In the genomic region with DNA sequence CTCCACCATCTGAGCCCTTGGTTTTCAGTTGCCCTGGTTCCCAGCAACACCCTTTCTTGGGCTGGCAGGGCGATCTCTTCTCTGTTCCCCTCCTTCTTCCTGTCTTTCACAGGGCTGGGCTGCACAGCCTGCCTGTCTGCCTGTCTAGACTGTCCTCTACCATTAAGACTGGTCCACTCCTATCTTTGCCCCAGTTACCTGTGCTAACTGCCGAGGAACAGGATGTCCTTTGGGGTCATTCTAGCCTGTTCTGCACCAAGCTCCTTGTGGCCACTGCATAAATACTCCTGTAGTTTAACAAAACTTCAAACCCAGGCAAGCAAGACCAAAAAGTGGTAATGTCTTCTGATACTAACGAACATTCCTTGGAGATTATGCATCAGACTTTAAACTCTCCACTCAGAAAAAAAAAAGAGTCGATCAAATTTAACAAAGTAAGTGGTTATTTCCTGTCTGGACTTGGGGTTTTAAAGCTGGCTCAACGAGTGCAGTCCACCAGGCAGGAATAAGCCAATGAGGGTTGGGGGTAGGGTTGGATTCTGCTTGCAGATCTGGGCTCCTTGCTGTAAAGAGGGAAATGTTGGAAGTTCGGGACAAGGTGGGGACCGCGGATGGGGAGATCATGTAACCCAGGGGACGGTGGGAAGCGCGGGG, we compare ENCODE assay signal across 8 mouse cellular contexts. TPM values are rescaled to one million over a fixed set of nuclear protein-coding genes. Genes with fewer than 3 reads are reported as not detected.
DNase-seq lines count a peak whose midpoint lies in the region; ATAC-seq and TF ChIP-seq lines count a peak whose summit lies in the region.

A gene (plus strand): TSS at position 210 of the 654 bp plus-strand sequence.

- TF ChIP-seq CTCF in liver, adult 2 months (IDR thresholded peaks at IDR 0.05; ENCODE audit: low read depth, low read length): no peak

- H3K27me3 ChIP-seq in liver, adult 2 months (ENCODE audit: control insufficient read depth, insufficient read depth, low read length): no peaks in the 10 kb centered on the region
- H3K27me3 ChIP-seq in embryonic facial prominence, embryonic 14.5 days (replicated peaks; ENCODE audit: control insufficient read depth, insufficient read depth, low read length): peaks cover 12% of the 10 kb centered on the region
- H3K27me3 ChIP-seq in hindbrain, embryonic 15.5 days: peaks cover 32% of the 10 kb centered on the region

- peaks cover 30% of the 10 kb centered on the region for H3K4me1 ChIP-seq in liver, adult 2 months (ENCODE audit: control insufficient read depth, insufficient read depth, low read length)
- peaks cover 28% of the 10 kb centered on the region for H3K4me1 ChIP-seq in embryonic facial prominence, embryonic 14.5 days (ENCODE audit: control insufficient read depth, insufficient read depth, low read length)
- H3K4me1 ChIP-seq in hindbrain, embryonic 15.5 days (replicated peaks): peaks cover 18% of the 10 kb centered on the region

- H3K79me2 ChIP-seq in liver, adult 2 months (ENCODE audit: control insufficient read depth, insufficient read depth, low read length): peaks cover 26% of the 10 kb centered on the region

- intact Hi-C loops in gastrocnemius, postnatal 36 days (cut with DNase I): loop anchor here (2.0 kb wide), 1 partner anchor 54 kb away; no protein-coding TSS in a partner anchor

- WGBS in liver, adult 2 months: 12% methylated on average over 11 of the region's 11 CpGs
- WGBS in embryonic facial prominence, embryonic 14.5 days: 9% methylated on average over 11 of the region's 11 CpGs
- WGBS in hindbrain, embryonic 15.5 days: 18% methylated on average over 11 of the region's 11 CpGs

- peak within 1 kb of the TSS; percentile 97 for H3K9ac ChIP-seq in liver, adult 2 months (ENCODE audit: low read depth, low read length)
- H3K9ac ChIP-seq in embryonic facial prominence, embryonic 14.5 days (ENCODE audit: low read depth, low read length): peak within 1 kb of the TSS; percentile 74
- H3K9ac ChIP-seq in hindbrain, embryonic 15.5 days: peak within 1 kb of the TSS; percentile 31; the same call in 1 of the 2 replicates

- peak within 1 kb of the TSS; percentile 99 for H3K27ac ChIP-seq in liver, adult 2 months (replicated peaks; ENCODE audit: insufficient read depth, low read depth, low read length)
- peak within 1 kb of the TSS; percentile 78 for H3K27ac ChIP-seq in embryonic facial prominence, embryonic 14.5 days (replicated peaks; ENCODE audit: low read depth, low read length)
- H3K27ac ChIP-seq in hindbrain, embryonic 15.5 days (replicated peaks): no peak within 1 kb of the TSS

- peak; percentile 45 for ATAC-seq in embryonic facial prominence, embryonic 14.5 days (ENCODE audit: low read depth)
- no peak for ATAC-seq in hindbrain, embryonic 15.5 days (ENCODE audit: low FRiP score, low read depth)

- no peak for TF ChIP-seq POLR2A in liver, adult 2 months (IDR thresholded peaks at IDR 0.05; ENCODE audit: extremely low read depth, insufficient read depth, low read length)

- H3K4me2 ChIP-seq in embryonic facial prominence, embryonic 14.5 days (ENCODE audit: low read depth, low read length): peak within 1 kb of the TSS; percentile 79
- H3K4me2 ChIP-seq in hindbrain, embryonic 15.5 days: peak within 1 kb of the TSS; percentile 99

- peak; percentile 47 for DNase-seq in liver, adult 2 months (ENCODE audit: extremely low read depth, low read depth, low spot score)
- no peak for DNase-seq in liver
- DNase-seq in embryonic facial prominence, embryonic 14.5 days (ENCODE audit: low spot score): no peak
- peak; percentile 12 for DNase-seq in mesoderm, embryonic 11.5 days (ENCODE audit: low read depth, low spot score)
- no peak for DNase-seq in adrenal gland, postnatal 10 days
- DNase-seq in ovary, postnatal 36 days (ENCODE audit: low spot score): no peak
- DNase-seq in gastrocnemius, postnatal 36 days: no peak

- H3K36me3 ChIP-seq in liver, adult 2 months (ENCODE audit: control insufficient read depth, insufficient read depth, low read length): no peaks in the 10 kb centered on the region; the same call in 1 of the 2 replicates
- H3K36me3 ChIP-seq in embryonic facial prominence, embryonic 14.5 days (ENCODE audit: control insufficient read depth, insufficient read depth, low read length): no peaks in the 10 kb centered on the region
- H3K36me3 ChIP-seq in hindbrain, embryonic 15.5 days: no peaks in the 10 kb centered on the region

- no peaks in the 10 kb centered on the region for H3K9me3 ChIP-seq in embryonic facial prominence, embryonic 14.5 days (ENCODE audit: control insufficient read depth, low read length)
- H3K9me3 ChIP-seq in hindbrain, embryonic 15.5 days: no peaks in the 10 kb centered on the region

- H3K4me3 ChIP-seq in liver, adult 2 months (ENCODE audit: insufficient read depth, low read depth, low read length): peak within 1 kb of the TSS; percentile 96
- H3K4me3 ChIP-seq in embryonic facial prominence, embryonic 14.5 days (ENCODE audit: low read depth, low read length): peak within 1 kb of the TSS; percentile 70
- peak within 1 kb of the TSS; percentile 49 for H3K4me3 ChIP-seq in hindbrain, embryonic 15.5 days

RNA-seq across cellular contexts. Expression of the gene that starts here (rescaled TPM):
- total RNA-seq in liver, adult 2 months (2014; rRNA removed): 97.7 and 104 TPM in 2 replicates
- 75.4 and 87.4 TPM in 2 replicates for polyA plus RNA-seq in liver, adult 2 months (2012; rRNA removed)
- polyA plus RNA-seq in embryonic facial prominence, embryonic 14.5 days (2014; fragmentation: Nextera tagmentation; extraction: Ambion mirVana): 10.6 and 11.0 TPM in 2 replicates
- 0.49 and 0.60 TPM in 2 replicates for polyA plus RNA-seq in hindbrain, embryonic 15.5 days (2015; fragmentation: Nextera tagmentation; extraction: Ambion mirVana)
- 10 to 100 TPM in 1 of 2 experiments, 1 to 10 TPM in 1; 7.4 to 11.4 TPM for total RNA-seq in adrenal gland, postnatal 10 days (2021)
- total RNA-seq in gastrocnemius, postnatal 36 days (2021): under 1 TPM; 0.64 to 0.67 TPM

Comparison
In these comparisons a context has a peak if more than half of its experiments do, and no peak if none do; other contexts are left out.
1. RNA of the gene that starts here (total RNA-seq): 97.7 to 104 TPM in liver, adult 2 months and 7.4 to 11.4 TPM in adrenal gland, postnatal 10 days; 0.64 to 0.67 TPM in gastrocnemius, postnatal 36 days; every median in the first group is over 4 times any median in the second.
2. DNase-seq: peak in liver, adult 2 months (single experiment) and mesoderm, embryonic 11.5 days (single experiment); none in liver (single experiment), embryonic facial prominence, embryonic 14.5 days (single experiment), adrenal gland, postnatal 10 days (single experiment), ovary, postnatal 36 days (single experiment) and gastrocnemius, postnatal 36 days (0 of 2).
3. H3K9ac ChIP-seq: peak in every context shown above with its lines; median percentile 97 in liver, adult 2 months; 74 in embryonic facial prominence, embryonic 14.5 days; 31 in hindbrain, embryonic 15.5 days.
4. Peak in every context shown above with its lines, with median percentiles within 50 percentile points of each other: H3K4me3 ChIP-seq.